Mouse (Mus musculus) forebrain, embryonic 16.5 days (tissue): ENCODE data around the gene Capn8. TPM values are rescaled to one million over a fixed set of nuclear protein-coding genes. Genes with fewer than 3 reads are reported as not detected.
A peak's percentile ranks its signal among the peaks of the same experiment; 100 is the strongest.

Experiments
- ATAC-seq: fragments of 200-750 bp; cut with Nextera tagmentation; 2 replicates; pipeline ENCODE4 v1.8.0; 2017; ENCODE audit warnings: mild to moderate bottlenecking, moderate library complexity
- H3K27ac ChIP-seq: fragments of 300-500 bp; sonication (generic); 2 replicates; pipeline ENCODE4 v1.5.1; 2014; ENCODE audit warnings: low read length, control low read depth
- H3K27me3 ChIP-seq: fragments of 300-500 bp; sonication (generic); replicated peaks from 2 replicates; pipeline ENCODE4 v1.6.1; 2014; ENCODE audit warnings: low read length; ENCODE audit not compliant: control insufficient read depth, insufficient read depth
- H3K36me3 ChIP-seq: fragments of 300-500 bp; sonication (generic); 2 replicates; pipeline ENCODE4 v1.6.1; 2014; ENCODE audit not compliant: control insufficient read depth, insufficient read depth
- H3K4me1 ChIP-seq: fragments of 300-500 bp; sonication (generic); replicated peaks from 2 replicates; pipeline ENCODE4 v1.6.1; 2014; ENCODE audit warnings: low read length; ENCODE audit not compliant: control insufficient read depth, insufficient read depth
- H3K4me2 ChIP-seq: fragments of 300-500 bp; sonication (generic); 2 replicates; pipeline ENCODE4 v1.6.1; 2014; ENCODE audit warnings: mild to moderate bottlenecking, low read length, control low read depth
- H3K4me3 ChIP-seq: fragments of 300-500 bp; sonication (generic); replicated peaks from 2 replicates; pipeline ENCODE4 v1.5.1; 2014; ENCODE audit warnings: mild to moderate bottlenecking, low read length, control low read depth
- H3K9ac ChIP-seq: fragments of 300-500 bp; sonication (generic); replicated peaks from 2 replicates; pipeline ENCODE4 v1.6.1; 2014; ENCODE audit warnings: low read depth, low read length, control low read depth
- H3K9me3 ChIP-seq: fragments of 300-500 bp; sonication (generic); 2 replicates; pipeline ENCODE4 v1.6.1; 2016; ENCODE audit warnings: low read length; ENCODE audit not compliant: control insufficient read depth
- WGBS: fragments of 180-500 bp; shearing (Covaris S2); extraction: QIAGEN DNeasy Blood & Tissue Kit; methylation state at CpG from one replicate; pipeline ENCODE4 v1.1.7; 2014; 5-methylcytosine and 5-hydroxymethylcytosine counted together
- polyA plus RNA-seq: library from polyadenylated mRNA; unstranded; fragments of >200 nt; fragmentation: Nextera tagmentation; extraction: Ambion mirVana; gene quantifications from 2 replicates; pipeline ENCODE4 v1.2.1, GENCODE M21; 2015

Gene Capn8
- polyA plus RNA-seq, 1 experiment from 2014 or later, result 0.14 TPM

DNA sequence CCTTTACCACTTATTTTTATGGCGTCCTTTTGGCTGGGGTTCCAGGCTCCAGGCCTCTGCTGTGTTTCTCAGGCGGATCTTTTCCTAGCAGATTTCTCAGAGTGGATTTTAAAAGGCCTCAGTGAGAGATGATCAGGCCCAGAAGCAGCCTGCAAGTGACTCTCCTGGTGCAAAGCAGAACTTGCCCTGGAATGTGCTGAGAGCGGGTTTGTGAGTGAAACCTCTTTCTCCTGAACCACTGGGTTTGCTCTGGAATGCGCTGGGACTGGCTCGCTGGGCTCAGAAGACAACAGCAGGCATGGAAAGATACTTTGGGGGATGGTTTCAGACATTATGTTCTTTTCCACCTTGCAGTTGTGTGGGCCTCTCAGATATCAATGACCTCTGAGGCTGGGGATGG is 22.7 kb upstream of the Capn8 start:
- 69% methylated on average over 5 of the region's 5 CpGs for WGBS
- H3K9me3 ChIP-seq, result no peaks in the 10 kb centered on the region
- no peaks in the 10 kb centered on the region for H3K36me3 ChIP-seq
- H3K9ac ChIP-seq, result no peak overlapping the region
- no peak for ATAC-seq
- no peak overlapping the region for H3K27ac ChIP-seq
- H3K4me2 ChIP-seq, result no peak overlapping the region
- H3K4me3 ChIP-seq, result no peak overlapping the region
- no peaks in the 10 kb centered on the region; the same call in 1 of the 2 replicates for H3K4me1 ChIP-seq
- 0 out of 2 replicates have a peak, but pooled peaks cover 3% of the 10 kb centered on the region for H3K27me3 ChIP-seq

DNA sequence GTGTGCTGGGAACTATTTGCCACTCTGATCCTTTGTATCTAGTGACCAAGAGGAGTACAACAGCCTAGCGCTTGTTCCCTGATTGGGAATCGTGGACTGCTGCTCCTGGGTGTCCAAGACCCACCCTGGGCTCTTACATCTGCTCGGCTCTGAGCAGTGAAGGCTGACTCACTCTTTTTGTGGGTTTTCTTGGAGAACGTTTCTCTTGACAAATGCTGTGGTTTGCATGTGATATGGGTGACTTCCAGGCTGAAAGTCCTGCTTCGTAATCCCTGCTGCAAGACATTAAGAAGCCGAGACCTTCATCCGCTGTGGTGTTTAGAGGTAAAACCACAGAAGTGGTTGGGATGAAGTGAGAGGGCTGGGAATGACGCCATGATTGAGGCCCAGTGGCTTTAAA is 21.7 kb upstream of the Capn8 start:
- no peak for ATAC-seq
- Histone ChIP-seq H3K36me3 (no peaks in the 10 kb centered on the region), H3K27ac (no peak overlapping the region), H3K9me3 (no peaks in the 10 kb centered on the region), H3K27me3 (0 out of 2 replicates have a peak, but pooled peaks cover 3% of the 10 kb centered on the region), H3K9ac (no peak overlapping the region), H3K4me1 (no peaks in the 10 kb centered on the region; the same call in 1 of the 2 replicates), H3K4me2 (no peak overlapping the region), H3K4me3 (no peak overlapping the region)
- 82% methylated on average over 8 of the region's 8 CpGs for WGBS

DNA sequence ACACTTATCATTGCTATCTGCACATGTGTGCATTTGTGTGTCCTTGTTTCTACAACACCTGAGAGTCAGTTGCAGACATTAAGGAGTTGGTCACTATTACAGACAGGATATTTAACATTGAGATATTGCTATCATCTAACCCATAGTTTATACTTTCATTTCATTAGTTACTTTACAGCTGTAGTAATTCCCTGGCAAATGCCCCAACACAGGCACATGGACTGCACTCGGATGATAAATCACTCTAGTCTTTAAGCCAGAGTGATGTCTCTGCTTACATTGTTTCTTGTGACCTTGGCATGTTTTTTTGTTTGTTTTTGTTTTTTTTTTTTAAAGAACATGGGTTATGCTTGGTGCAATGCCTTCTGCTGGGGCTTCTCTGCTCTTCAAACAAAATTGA is 20.9 kb upstream of the Capn8 start:
- H3K9ac ChIP-seq, result no peak overlapping the region
- H3K4me3 ChIP-seq, result no peak overlapping the region
- H3K9me3 ChIP-seq, result no peaks in the 10 kb centered on the region
- no peaks in the 10 kb centered on the region for H3K36me3 ChIP-seq
- no peak for ATAC-seq
- 0 out of 2 replicates have a peak, but pooled peaks cover 3% of the 10 kb centered on the region for H3K27me3 ChIP-seq
- no peaks in the 10 kb centered on the region; the same call in 1 of the 2 replicates for H3K4me1 ChIP-seq
- H3K27ac ChIP-seq, result no peak overlapping the region
- H3K4me2 ChIP-seq, result no peak overlapping the region
- WGBS, result 71% methylated on average over 1 of the region's 1 CpGs

DNA sequence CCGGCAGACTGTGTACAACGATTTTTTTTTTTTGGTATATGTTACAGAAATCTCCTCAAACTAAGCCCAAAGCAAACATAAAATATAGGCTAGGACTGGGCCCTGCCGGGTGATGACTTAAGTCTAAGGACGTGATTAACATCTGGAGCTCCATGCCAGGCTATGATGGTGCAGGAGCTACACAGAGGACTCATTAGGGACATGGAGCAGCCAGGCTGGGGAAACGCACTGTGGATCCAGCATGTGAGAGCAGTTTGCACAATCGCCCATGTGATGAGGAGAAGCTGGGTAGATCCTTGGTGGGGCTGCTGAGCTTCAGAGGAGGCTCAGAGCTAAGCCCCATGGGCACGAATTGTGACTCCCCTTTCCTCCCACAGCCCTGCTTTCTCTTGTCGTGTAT is 14.0 kb upstream of the Capn8 start:
- Histone ChIP-seq H3K4me3 (no peak overlapping the region), H3K4me2 (no peak overlapping the region), H3K36me3 (no peaks in the 10 kb centered on the region), H3K4me1 (no peaks in the 10 kb centered on the region), H3K9ac (no peak overlapping the region), H3K27ac (no peak overlapping the region), H3K9me3 (no peaks in the 10 kb centered on the region), H3K27me3 (no peaks in the 10 kb centered on the region)
- ATAC-seq, result no peak
- 84% methylated on average over 8 of the region's 8 CpGs for WGBS

DNA sequence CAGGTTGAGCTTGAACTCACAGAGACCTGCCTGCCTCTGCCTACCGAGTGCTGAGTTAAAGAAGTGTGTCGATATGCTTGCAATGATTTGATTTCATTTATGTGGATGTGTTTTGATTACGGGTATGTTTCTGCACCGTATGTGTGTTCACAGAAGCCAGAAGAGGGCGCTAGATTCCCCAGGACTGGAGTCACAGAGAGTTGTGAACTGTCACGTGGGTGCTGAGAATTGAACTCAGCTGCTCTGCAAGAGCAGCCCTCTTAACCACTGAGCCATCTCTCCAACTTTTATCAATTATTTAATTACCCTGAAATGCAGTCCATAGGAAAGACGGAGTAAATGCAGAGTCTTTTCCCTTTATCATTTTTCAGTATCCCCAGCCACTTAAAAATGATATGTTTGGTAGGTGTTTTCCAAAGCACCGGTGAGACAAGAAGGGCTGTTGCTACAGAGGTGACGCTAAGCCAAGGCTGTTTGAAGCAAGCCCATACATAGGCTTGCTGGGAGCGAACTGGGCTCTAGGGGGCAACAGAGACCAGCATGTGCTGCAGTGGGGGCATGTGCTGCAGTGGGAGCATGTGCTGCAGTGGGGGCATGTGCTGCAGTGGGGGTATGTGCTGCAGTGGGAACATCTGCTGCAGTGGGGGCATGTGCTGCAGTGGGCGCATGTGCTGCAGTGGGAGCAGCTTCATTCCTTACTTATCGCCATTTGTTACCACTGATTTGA is 11.0 kb upstream of the Capn8 start:
- Histone ChIP-seq H3K9ac (no peak overlapping the region), H3K4me3 (no peak overlapping the region), H3K36me3 (no peaks in the 10 kb centered on the region), H3K27ac (no peak overlapping the region), H3K27me3 (no peaks in the 10 kb centered on the region), H3K9me3 (no peaks in the 10 kb centered on the region), H3K4me2 (no peak overlapping the region), H3K4me1 (no peaks in the 10 kb centered on the region)
- ATAC-seq, result peak; percentile 82
- 58% methylated on average over 12 of the region's 12 CpGs for WGBS

DNA sequence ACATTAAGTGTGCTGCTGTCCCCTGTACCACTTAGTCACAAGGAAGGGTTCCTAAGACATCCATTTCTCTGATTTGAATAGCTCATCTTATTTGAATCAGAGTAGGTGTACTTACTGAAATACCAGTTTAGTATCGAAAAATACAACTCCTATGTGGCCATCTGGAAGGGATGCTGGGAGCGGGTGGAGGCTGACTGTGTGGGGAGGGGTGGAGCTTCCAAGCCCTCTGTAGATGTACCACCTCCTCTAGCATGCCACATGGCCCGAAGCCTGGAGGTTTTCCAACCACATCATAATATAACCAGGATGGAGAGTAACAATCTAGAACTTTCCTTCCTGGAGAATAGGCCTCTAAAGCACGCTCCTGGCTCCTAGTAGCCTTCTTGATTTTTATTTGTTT is 6.5 kb upstream of the Capn8 start:
- no peak overlapping the region for H3K4me3 ChIP-seq
- H3K36me3 ChIP-seq, result no peaks in the 10 kb centered on the region
- no peak overlapping the region for H3K4me2 ChIP-seq
- no peak overlapping the region for H3K9ac ChIP-seq
- ATAC-seq, result no peak
- no peaks in the 10 kb centered on the region for H3K27me3 ChIP-seq
- no peaks in the 10 kb centered on the region for H3K9me3 ChIP-seq
- no peak overlapping the region for H3K27ac ChIP-seq
- no peaks in the 10 kb centered on the region; the same call in 1 of the 2 replicates for H3K4me1 ChIP-seq
- 71% methylated on average over 4 of the region's 4 CpGs for WGBS

DNA sequence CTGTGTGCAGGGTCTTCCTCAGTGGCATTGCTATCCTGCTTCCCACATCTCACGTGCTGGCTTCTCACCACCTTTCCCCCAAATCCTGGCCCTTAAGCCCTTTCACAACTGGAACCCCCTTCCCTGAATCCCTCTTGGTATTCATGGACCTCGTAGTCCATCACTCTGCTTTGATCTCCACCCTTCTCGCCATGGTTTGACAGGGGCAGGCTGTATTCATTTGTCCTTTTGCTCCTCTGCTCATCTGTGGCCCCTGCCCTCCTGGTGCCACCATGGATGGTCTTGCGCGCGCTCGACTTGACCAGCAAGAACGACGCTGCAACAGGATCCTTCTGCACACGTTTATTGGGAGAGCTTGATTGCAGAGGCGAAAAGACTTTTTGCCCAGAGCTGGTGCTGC is 5.3 kb upstream of the Capn8 start:
- no peak overlapping the region for H3K27ac ChIP-seq
- H3K9me3 ChIP-seq, result no peaks in the 10 kb centered on the region
- H3K36me3 ChIP-seq, result no peaks in the 10 kb centered on the region
- H3K4me1 ChIP-seq, result no peaks in the 10 kb centered on the region; the same call in 1 of the 2 replicates
- H3K4me3 ChIP-seq, result no peak overlapping the region
- no peak overlapping the region for H3K9ac ChIP-seq
- 89% methylated on average over 11 of the region's 11 CpGs for WGBS
- H3K27me3 ChIP-seq, result no peaks in the 10 kb centered on the region
- H3K4me2 ChIP-seq, result no peak overlapping the region
- ATAC-seq, result no peak

DNA sequence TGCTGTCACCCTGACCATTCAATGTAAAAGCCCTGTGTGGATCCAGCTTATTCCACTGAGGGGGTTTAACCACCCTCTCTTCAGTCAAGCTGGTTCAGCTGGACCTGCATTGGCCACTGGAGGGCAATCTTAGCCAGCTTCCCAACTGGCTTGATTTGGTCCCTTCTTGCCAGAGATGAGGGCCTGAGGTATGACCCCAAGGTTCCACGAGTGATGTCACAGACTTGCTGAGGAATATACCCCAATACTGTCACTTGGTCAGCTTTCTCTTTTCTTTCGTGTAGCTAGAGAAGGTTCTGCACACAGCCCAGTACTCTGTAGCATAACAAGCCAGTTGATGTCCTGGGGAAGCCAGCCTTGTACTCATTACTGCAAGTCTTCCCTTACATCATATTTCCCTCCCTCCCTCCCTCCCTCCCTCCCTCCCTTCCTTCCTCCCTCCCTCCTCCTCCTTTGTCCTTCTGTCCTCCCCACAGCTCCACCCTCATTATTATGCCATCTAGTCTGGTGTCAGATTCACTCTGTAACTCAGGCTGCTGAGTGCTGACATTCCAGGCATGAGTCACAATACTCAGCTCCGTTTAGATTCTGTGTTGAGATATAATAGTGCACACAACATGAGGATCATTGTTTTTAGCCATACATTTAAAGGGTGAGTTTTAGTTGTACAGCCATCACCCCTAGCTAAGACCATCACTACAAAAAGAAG is 4.3 kb upstream of the Capn8 start:
- peak; percentile 49 for ATAC-seq
- 20% methylated on average over 3 of the region's 3 CpGs for WGBS
- H3K4me3 ChIP-seq, result no peak overlapping the region
- no peaks in the 10 kb centered on the region; the same call in 1 of the 2 replicates for H3K4me1 ChIP-seq
- H3K9ac ChIP-seq, result no peak overlapping the region
- H3K27ac ChIP-seq, result no peak overlapping the region
- H3K36me3 ChIP-seq, result no peaks in the 10 kb centered on the region
- H3K4me2 ChIP-seq, result no peak overlapping the region
- no peaks in the 10 kb centered on the region for H3K27me3 ChIP-seq
- no peaks in the 10 kb centered on the region for H3K9me3 ChIP-seq

DNA sequence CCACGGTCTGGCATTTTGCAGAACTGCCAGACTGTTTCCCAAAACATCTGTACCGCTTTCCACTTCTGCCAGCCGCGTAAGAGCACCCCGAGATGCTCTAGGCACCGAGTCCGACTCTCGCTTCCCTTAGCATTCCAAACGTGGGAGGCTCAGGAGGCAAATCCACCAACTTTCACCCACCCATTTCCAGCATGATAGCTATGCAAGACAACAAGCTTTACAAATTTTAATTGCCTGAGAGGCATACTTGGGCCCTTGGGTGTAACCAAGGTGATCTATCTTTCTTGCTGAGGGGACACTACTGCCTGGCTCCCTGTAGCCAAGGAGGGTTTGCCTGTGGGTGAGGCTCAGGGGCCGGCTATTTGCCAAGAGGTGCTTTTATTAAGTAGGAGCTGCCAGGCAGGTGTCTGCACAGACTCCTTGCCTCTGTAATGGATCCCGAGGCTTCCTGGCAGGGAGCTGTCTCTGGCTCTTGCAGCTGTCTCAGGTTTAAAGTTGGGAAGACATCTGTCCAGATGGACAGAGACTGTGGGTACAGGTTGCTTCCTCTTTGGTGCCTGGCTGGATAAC is 2.8 kb upstream of the Capn8 start:
- Histone ChIP-seq H3K4me1 (no peaks in the 10 kb centered on the region; the same call in 1 of the 2 replicates), H3K27me3 (no peaks in the 10 kb centered on the region), H3K9me3 (no peaks in the 10 kb centered on the region), H3K36me3 (no peaks in the 10 kb centered on the region), H3K4me3 (no peak overlapping the region), H3K27ac (no peak overlapping the region), H3K4me2 (no peak overlapping the region), H3K9ac (no peak overlapping the region)
- ATAC-seq, result no peak
- 67% methylated on average over 11 of the region's 11 CpGs for WGBS
